Mouse (Mus musculus): ENCODE data around the gene Hfe2.

DNA sequence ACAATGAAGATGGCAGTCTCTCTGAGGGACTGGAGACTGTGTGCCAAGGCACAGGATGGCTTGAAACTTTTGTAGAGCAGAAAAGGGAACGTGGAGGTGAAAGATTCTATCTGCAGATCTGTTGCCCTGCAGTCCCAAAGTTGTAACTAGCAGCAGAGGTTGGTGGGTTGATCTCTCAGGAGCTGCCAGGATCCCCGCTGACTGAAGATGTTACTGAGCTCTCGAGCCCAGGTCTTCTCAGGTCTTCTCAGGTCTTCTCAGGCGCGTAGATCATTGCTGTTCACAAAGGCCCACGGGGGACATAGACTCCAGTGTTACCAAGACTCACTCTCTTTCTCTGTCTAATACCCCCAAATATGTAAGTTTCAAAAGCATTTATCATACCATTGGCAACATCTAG is 20.0 kb upstream of the Hfe2 start:
- no peak for TF ChIP-seq CTCF (IDR thresholded peaks at IDR 0.05; ENCODE audit: low read depth, low read length)
- TF ChIP-seq TAL1 (conservative IDR thresholded peaks at IDR 0.05; ENCODE audit: low read depth, low read length): no peak
- TF ChIP-seq GATA1 (IDR thresholded peaks at IDR 0.05; ENCODE audit: borderline replicate concordance, low read length): no peak
- TF ChIP-seq GATA2 (IDR thresholded peaks at IDR 0.05; ENCODE audit: borderline replicate concordance, low read depth, low read length): no peak

Data from G1E (cell line).